Mouse (Mus musculus) neural tube, embryonic 10.5 days (tissue): Measurements from ENCODE around the gene Rbp3.

ENCODE experiments used
- DNase-seq: peaks from one replicate; pipeline ENCODE4 v3.0.0-alpha.2; 2017; ENCODE audit warnings: low spot score; ENCODE audit errors: extremely low spot score

Gene Rbp3

DNA sequence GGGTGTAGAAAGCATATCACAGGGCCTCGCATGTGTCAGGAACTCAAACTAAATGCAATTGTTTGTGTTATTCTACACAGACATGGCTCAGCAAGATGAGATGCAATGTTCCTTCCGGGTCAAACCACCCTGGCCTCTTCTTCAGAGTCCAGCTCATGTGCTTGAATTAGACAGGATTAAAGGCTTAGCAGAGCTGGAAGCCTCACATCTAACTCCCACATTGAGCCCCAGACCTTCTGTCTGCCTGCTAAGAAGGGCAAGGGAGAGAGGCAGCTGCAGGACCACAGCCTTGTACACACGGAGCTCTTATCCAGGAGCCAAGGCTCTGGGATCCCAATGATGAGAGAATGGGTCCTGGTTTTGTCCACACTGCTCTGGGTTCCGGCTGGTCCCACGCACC, at the start of gene Rbp3:
TSS of gene Rbp3 (plus strand) at position 243 of the 400 bp plus-strand sequence.
- no peak for DNase-seq

DNA sequence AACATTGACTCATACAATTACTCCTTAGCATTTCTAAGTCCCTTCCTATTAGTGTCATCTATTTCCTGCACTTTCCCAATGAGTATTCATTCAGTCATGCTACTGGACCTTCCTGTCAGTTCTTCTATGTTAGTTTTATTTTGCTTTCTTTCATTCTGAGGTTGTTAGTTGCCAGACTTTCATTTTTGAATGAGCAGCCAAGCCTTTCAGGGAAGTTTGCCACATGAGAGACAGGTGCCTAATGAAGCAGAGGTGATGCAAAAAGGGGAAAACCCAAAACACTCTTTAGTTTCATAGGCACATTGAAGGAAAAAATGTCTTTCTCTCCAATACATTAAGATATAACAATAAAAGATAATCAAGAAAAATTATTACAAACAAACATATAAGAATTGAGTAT, 49.0 kb upstream of the Rbp3 start:
- no peak for DNase-seq

DNA sequence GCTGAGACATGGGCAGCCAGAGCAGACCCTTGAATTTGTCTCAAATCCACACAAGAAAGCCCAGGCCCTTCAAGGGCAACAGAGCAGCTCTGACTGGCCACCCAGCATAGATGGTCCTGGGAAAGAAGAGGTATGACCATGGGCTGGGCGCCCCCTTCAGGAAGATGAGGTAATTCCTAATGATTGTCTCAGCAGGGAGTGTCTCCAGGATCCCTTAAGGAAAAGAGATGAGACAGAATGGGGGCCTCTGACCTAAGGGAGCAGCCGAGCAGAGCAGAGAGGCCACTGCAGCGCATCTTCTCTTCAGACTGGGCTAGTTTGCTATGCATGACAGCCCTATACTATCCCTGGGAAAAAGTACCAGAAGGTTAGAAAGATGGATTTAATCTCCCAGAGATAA, 40.1 kb upstream of the Rbp3 start:
- DNase-seq = peak; percentile 52

DNA sequence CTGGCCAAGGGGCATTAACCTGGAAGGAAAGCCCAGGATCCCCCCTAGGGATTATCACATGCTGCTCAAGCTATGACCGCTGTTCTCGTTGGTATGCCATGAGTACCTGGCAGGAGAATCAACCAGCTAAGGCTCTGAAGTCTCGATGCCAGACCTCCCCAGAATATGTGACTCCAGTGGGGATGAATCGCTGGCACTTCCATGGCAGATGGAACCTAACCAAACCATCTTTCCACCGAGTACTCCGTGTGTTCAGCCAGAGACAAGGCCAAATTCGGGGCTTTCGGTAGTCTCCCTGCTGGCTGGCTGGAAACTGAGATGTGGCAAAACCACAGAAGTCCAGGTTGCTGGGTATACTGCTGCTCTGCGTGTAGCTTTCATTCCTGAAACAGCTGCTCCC, 39.6 kb upstream of the Rbp3 start:
- no peak for DNase-seq

DNA sequence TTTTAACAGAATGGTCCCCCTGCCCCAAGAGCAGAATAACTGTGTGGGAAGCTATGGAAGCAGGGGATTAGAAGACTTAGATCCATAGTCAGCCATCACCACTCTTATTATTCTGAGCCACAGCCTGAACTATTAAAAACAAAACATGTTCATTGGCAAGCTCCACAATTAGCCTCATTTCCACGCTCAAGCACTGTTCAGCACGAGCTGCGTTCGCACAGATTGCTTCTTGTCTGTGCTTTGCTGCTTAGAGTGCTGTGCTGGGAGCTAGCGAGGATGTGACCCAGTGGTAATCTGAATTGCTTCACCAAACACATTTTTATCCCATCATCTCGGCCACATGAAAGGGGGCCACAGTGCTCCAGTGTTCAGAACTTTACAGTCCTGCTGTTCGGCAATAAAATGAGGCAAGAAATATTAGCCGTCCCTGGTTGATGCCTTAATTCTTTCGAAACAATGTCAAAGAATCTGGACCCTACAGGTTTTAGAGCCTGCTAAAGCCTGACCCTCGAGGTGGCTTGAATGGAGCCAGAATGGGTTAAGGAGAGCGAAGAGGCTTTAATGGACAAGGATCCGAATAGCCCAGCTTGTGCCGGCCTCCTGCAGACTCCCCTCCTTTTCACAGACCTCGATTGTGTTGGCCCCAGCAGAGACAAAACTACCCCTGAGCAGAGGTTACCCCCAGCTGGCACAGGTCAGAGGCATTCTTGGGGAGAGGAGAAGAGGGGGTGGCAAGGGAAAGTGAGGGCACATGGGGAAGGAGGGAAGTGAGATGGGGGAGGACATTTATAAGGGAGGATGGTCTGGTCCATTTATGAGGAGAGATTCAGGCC, 32.9 kb upstream of the Rbp3 start:
- DNase-seq = peak; percentile 48

DNA sequence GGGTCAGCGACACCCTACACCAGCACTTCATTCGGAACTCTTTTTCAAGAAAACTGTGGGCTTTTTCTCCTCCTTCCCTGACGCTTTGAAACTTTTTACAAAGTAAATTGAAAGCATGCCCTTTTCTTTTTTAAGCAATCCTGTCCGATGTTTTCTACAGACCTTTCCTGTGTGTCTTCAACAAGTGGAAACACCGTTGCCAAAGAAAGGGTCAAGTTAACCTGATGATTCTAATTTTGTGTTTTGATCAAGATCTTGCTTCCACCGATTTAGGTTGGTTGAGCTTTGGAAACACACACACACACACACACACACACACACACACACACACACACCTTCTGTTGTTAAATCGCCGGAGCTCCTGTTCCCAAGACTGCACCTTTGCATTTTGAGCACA, 31.0 kb upstream of the Rbp3 start:
- DNase-seq = no peak

DNA sequence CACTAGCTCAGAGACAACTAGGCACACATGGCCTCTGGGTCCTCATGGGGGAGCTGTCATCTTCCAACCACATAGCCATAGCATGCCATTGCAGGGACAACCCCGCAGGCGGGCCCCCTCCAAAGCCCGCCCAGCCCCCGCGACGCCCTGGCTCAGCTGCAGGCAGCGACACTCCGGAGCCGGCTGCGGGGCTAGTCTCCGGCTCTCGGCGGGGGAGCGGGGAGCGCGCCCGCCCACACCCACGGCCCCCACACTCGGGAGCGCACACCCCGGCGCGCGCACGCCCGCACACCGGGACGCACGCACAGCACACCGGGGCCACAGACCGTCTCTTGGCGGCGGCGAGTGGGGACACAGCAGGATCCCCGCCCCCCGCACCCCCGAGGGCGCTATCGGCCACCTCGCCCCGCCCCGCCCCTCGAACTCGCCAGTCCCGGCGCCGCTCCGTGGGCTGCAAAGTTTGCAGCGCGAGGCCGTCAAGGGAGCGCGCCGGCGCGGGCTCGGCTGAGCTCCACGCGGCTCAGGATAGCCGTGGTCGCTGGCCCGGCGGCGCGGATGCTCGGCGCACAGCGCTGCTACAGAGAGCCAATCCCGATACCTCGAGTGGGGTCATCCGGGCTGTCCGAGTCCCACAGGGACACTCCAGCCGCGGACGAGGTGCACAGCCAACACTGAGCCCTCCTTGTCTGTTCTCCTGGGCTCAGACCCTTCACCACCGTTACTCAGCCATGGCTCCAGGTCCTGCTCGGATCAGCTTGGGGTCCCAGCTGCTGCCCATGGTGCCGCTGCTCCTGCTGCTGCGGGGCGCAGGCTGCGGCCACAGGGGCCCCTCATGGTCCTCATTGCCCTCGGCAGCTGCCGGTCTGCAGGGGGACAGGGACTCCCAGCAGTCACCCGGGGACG, 30.4 kb upstream of the Rbp3 start, which contains the start of gene Gdf10:
TSS of gene Gdf10 (plus strand) at position 420 of the 903 bp plus-strand sequence.
- peak; percentile 66 for DNase-seq

DNA sequence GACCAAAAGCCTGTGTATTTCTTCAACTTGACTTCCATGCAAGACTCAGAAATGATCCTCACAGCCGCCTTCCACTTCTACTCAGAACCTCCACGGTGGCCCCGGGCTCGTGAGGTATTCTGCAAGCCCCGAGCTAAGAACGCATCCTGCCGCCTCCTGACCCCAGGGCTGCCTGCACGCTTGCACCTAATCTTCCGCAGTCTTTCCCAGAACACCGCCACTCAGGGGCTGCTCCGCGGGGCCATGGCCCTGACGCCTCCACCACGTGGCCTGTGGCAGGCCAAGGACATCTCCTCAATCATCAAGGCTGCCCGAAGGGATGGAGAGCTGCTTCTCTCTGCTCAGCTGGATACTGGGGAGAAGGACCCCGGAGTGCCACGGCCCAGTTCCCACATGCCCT, 21.9 kb upstream of the Rbp3 start:
- peak; percentile 24 for DNase-seq

DNA sequence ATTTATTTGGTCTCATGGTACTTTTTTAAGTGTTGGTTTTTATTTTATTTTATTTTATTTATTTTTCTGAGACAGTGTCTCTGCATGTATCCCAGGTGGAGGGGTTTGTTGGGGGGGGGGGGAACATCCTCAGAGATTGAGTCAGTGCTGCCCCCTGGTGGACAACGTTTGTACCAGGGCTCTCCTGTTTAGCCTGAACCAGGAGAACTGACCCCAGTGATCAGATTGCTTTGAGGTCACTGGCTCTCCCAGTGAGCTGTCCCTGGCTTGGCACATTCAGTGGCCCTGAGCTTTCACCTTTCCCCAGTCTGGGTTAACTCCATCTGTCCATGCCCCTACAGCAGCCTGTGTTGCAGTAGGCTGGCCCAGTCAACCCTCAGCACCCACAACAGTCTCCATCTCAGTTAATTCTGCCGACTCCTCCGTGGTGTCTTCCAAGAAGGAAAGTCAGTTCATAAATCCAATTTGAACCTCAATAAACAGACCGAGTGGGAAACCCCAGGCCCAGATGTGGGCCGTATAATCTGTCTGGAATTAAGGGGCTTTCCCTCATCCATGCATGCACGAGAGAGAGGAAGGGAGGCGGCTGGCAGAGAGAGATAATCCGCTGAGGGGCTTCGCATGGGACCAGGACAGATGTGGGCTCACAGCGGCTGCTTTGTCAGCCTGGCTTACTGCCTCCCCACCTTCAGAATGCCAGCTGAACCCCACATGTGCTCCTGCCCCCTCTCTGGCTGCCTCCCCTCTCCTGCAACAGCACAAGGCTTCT, 20.7 kb upstream of the Rbp3 start:
- DNase-seq = peak; percentile 63

DNA sequence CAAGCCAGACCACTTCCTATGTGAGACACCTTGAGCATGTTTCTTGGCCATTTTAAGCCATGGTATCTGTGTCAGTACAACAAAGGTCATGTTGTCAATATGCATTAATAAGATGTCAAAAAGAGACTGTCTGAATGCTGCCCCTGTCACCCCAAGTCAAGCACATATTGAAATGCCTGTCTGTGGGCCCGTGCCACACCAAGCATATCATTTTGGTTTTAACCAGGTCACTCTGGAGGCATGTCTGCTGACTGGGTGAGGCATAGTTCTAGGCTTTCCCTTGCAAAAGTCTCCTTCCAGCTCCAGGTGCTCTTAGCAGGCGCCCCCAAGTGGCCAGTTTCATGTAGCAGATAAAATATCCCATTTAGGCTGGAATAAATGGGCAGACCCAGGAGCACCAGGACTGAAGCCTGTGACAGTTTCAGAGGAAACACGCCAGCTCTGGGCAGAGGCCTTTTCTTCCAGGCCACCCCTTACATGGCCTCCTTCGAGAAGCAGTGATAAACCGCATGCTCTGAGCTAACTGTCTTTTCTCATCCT, 20.0 kb upstream of the Rbp3 start:
- DNase-seq = peak; percentile 69

DNA sequence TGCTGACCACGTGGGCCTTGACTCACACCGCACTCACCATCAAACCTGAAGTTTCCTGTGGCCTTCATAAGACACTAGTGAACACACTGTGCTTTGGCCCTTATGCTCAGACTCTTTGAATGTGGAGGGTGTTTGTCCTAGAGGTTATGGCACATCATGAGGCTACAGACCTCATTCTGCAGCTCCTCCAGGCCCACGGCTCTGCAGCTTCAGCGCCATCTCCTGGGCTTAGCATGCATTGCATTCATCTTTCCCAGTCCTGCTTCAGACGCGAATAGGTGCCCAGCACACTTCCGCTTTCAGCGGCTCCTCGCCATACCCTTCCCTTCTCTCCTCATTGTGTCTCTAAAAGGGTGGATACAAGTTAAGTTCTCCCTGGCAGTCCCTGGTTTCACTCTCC, 14.7 kb upstream of the Rbp3 start:
- DNase-seq = peak; percentile 82

DNA sequence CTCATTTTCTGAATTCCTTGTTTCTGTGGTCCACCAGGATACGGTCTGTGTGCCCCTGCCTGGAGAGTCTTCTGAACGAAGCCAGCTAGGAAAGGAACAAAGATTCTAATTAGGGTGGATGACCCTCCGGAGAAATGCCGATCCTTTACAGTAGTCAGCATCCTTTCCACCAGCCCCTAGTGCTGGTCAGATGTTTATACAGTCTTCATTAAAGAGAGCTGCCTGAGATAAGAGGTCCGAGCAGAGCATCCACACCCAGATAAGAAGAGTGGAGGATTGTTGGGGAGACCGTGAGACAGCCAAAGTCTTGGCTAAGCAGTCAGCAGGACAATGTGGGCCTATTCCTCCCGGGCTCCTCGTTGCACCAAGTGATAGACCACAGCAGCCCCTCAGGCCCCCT, 13.1 kb upstream of the Rbp3 start, which contains the start of gene Gdf2:
TSS of gene Gdf2 (plus strand) at position 301 of the 400 bp plus-strand sequence.
- DNase-seq = no peak

DNA sequence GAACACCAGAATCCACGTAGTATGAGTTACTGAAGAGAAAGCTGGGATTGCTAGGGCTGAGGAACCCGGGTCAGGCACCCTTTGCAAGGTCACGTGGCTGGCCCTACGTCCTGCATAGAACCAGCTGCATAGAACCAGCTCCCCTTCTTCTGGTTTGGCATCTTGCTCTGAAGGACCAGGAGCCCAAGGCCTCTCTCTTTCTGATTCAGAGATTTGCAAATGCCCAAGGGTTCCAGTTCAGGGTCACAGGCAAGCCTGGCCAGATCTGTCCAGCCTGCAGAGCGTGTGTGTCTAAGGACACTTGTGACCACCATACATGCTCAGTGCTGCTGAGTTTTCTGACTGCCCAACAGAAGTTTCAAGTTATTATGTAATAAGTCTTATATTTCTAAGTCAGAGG, 11.6 kb upstream of the Rbp3 start:
- DNase-seq = no peak

DNA sequence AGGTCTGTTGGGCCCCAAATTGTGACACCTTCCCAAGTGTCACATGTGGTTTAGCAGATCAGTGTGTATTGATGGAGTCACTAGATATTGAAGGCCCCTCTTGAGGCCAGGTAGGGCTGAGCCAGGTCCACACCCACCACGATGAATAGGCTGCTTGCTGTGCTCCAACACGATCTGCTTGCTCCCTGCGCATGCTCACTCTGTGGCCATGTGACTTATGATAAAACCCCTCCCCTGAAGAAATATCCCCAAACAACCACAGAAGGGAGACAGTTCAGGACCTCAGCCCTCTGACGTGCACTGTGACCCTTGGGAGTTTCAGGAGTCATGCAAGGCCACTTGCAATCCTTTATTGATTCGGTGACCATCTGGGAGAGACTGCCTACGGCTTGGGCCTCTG, 7.7 kb upstream of the Rbp3 start:
- DNase-seq = no peak

DNA sequence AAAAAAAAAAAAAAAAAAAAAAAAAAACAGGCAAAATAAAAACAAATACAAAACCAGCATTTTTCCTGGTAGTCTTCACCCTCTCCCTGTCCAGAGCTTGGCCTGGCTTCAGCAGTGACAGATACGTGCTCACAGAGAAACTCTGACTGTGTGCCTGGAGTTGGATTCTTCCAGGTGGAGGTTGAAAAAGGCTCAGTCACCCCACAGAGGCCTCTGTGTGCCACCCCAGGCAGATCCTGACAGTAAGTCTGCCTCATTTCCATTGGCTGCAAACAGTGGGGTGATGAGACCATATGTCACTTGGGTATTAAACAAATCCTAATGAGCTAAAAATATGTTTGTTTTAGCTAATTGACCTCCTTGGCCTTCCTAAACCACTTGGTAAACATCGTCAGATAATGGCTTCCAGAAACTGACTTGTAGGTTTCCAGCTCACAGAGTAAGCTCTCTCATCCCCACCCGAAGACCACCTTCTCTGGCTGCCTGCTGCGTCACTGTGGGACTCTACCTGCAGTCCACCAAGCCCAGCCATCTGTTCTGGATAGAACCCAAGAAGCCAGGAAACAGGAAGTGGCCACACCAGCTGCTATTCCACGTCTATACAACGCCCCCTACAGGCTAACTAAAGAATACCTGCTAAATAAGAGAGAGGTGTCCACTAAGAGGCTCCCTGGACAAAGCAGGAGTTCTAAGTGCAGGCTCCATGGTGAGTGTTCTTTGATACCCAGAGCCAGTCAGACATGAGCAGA, 1.4 kb upstream of the Rbp3 start:
- DNase-seq = no peak

DNA sequence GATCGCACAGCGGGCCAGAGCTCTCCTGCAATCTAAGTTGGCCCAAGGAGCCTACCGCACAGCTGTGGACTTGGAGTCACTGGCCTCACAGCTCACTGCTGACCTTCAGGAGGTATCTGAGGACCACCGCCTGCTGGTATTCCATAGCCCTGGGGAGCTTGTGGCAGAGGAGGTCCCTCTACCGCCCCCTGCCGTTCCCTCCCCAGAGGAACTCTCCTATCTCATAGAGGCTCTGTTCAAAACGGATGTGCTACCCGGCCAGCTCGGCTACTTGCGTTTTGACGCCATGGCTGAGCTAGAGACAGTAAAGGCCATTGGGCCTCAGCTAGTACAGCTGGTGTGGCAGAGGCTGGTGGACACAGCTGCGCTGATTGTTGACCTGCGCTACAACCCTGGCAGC, 2.3 kb downstream of the Rbp3 start:
- no peak for DNase-seq

DNA sequence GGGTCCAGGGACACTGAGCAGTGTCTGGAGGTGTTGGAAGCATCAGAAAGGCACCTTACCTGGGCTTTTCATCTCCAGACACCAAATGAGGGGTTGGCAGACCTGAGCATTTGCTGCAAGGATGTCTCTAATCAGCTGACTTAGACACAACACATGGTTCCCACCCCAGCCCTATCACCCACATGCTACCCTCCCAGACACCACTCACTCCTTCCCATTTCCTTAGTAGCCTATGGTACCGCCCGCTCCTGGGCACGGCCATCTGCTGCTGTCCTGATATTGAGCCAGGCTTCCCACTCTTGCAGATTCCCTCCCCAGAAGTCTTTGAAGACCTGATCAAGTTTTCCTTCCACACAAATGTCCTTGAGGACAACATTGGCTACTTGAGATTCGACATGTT, 4.4 kb downstream of the Rbp3 start:
- DNase-seq = no peak

DNA sequence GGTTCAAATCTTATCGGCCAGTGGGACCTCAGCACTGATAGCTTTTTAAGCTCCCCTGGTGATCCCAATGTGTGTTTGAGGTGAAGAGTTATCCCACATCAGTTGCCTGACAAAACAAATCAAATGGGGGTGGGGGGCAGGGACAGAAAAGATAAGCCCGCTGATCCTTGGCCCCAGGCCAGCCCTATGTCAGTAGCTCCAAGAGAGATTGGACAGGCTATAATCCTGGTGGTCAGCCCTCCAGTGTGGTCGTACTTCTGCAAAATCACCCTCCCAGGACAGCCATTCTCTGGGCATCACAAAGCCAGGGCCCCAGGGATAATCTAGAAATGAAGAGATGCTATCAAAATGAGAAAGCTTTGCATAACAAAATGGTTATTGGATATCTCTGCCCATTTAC, 5.0 kb downstream of the Rbp3 start:
- no peak for DNase-seq

DNA sequence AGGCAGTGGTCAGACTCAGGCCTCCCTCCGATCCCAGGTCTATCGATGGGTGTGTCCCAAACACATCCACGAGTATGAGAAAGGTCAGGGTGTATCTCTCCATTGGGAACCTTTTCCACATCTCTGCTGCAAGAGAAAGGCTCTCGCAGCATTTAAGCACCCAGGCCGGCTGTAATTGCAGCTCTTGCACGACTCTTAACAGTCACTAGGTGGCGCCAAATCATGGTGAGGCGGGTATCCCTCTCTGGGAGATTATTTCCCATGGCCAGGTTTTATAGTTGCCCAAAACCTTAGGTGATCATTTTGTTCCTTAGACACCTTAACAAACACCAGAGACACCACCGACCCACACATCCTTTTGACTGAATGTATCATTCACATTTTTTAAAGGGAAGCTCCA, 5.5 kb downstream of the Rbp3 start:
- DNase-seq = peak; percentile 42

DNA sequence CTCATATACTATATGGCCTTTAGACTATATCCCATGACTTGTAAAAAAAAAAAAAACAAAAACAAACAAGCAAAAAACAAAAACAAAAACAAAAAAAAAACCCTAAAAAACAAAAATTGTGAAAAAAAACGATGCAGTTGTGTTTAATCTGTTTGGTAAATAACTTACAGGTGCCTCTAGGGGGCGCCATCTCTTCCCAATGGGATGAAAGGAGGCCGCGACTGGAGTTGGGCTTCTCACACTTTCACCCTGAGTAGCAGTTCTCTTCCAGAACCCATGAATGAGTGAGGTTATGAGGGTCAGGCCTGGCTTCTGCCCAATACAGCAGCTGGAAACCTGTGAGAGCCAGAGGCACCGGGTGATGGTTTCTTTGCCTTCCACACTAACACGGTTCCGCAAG, 11.9 kb downstream of the Rbp3 start:
- no peak for DNase-seq

DNA sequence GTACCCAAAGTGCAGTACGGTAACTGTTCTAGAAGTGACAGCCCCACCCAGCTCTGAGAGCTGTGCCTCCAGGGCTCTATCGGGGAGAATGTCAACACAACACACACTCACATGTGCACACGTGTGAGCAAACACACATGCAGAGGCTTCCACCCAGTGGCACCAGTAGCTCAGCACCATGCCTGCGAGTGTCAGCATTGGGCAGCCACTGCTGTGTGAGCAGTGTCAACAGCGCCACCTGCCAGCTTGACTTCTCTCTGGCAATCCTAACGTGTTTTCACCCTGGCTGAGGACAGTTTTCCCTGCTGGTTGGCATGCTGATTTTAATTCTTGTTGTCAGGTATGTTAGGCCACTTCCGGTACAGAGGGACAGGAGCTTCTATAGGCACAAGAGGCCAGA, 18.9 kb downstream of the Rbp3 start:
- no peak for DNase-seq
